Mouse (Mus musculus): ENCODE measurements around the gene Zdhhc23. TPM values are rescaled to one million over a fixed set of nuclear protein-coding genes. Genes with fewer than 3 reads are reported as not detected.

Gene Zdhhc23
- polyA plus RNA-seq, 1 experiment from 2014 or later: 0.61 TPM

DNA sequence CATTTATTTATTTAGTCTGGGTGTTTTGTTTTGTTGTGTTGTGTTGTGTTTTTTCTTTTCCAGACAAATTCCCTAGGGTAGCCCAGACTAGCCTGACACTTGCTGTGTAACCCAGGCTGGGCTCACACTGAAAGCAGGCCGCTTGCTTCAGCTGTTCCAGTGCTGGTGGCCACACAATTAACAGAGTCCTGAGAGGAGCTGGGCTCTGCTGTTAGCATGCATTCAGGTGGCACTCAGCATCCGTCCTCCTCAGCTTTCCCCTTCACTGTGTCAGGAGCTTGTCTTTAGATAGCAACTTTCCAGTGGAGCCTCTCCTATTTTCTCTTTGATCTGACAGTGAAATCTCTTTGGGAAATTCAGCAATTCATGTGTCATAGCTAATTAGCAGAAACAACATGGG, 57.6 kb downstream of the Zdhhc23 start:
- no peaks in the 10 kb centered on the region for H3K36me3 ChIP-seq (ENCODE audit: control insufficient read depth, insufficient read depth, low read length)
- no peak for ATAC-seq (ENCODE audit: insufficient number of reproducible peaks, low FRiP score, low TSS enrichment, low read depth)
- no peak overlapping the region for H3K4me2 ChIP-seq (ENCODE audit: low read depth, severe bottlenecking)
- H3K4me3 ChIP-seq (ENCODE audit: low read depth, low read length): no peak overlapping the region
- no peaks in the 10 kb centered on the region for H3K4me1 ChIP-seq (ENCODE audit: control insufficient read depth, insufficient read depth, low read length)
- H3K9me3 ChIP-seq (ENCODE audit: control insufficient read depth, low read length): no peaks in the 10 kb centered on the region
- no peak for DNase-seq (ENCODE audit: low spot score)
- no peak overlapping the region for H3K9ac ChIP-seq (ENCODE audit: low read length)
- no peaks in the 10 kb centered on the region for H3K27me3 ChIP-seq (ENCODE audit: control insufficient read depth, insufficient read depth, low read length)
- 64% methylated on average over 2 of the region's 2 CpGs for WGBS
- no peak overlapping the region for H3K27ac ChIP-seq (replicated peaks; ENCODE audit: low read depth, low read length)

DNA sequence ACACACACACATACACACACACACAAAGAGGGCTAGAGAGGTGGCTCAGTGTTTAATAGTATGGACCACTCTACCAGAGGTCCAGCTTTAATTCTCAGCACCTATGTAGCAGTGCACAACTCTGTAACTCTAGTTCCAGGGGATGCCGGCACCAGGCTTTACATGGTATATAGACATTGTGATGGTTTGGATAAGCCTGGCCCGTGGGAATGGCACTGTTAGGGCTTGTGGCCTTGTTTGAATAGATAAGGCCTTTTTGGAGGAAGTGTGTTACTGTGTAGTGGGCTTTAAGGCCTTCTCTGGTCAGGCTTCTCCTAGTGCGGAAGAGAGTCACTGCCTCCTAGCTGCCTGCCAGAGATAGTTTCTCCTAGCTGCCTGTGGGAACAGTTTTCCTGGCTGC, 60.7 kb downstream of the Zdhhc23 start:
- H3K27me3 ChIP-seq (ENCODE audit: control insufficient read depth, insufficient read depth, low read length): no peaks in the 10 kb centered on the region
- no peak overlapping the region for H3K4me2 ChIP-seq (ENCODE audit: low read depth, severe bottlenecking)
- DNase-seq (ENCODE audit: low spot score) (no peak), ATAC-seq (ENCODE audit: insufficient number of reproducible peaks, low FRiP score, low TSS enrichment, low read depth) (no peak)
- H3K9ac ChIP-seq (ENCODE audit: low read length): no peak overlapping the region
- H3K9me3 ChIP-seq (ENCODE audit: control insufficient read depth, low read length): no peaks in the 10 kb centered on the region
- H3K4me3 ChIP-seq (ENCODE audit: low read depth, low read length): no peak overlapping the region
- 92% methylated on average over 3 of the region's 3 CpGs for WGBS
- no peaks in the 10 kb centered on the region for H3K36me3 ChIP-seq (ENCODE audit: control insufficient read depth, insufficient read depth, low read length)
- H3K27ac ChIP-seq (replicated peaks; ENCODE audit: low read depth, low read length): no peak overlapping the region
- H3K4me1 ChIP-seq (ENCODE audit: control insufficient read depth, insufficient read depth, low read length): no peaks in the 10 kb centered on the region

Small RNA genes within 50 kb of the gene (microRNA-seq; reads per million reads assigned to microRNA genes)
- gene Mir3470b: not detected

Other genes with a start within 250 kb of the Zdhhc23 start
- gene Drd3, start 225.8 kb downstream of the Zdhhc23 start, polyA plus RNA-seq (2014; fragmentation: Nextera tagmentation; extraction: Ambion mirVana): not detected in 2 replicates
- 12.6 and 14.4 TPM in 2 replicates for gene Ccdc191, start 90.0 kb downstream of the Zdhhc23 start, polyA plus RNA-seq (2014; fragmentation: Nextera tagmentation; extraction: Ambion mirVana)
- gene Qtrt2, start 53.0 kb downstream of the Zdhhc23 start, polyA plus RNA-seq (2014; fragmentation: Nextera tagmentation; extraction: Ambion mirVana): 40.1 and 46.8 TPM in 2 replicates
- gene Gramd1c, start 83.6 kb upstream of the Zdhhc23 start, polyA plus RNA-seq (2014; fragmentation: Nextera tagmentation; extraction: Ambion mirVana): 3.7 and 4.3 TPM in 2 replicates
- 52.3 and 52.5 TPM in 2 replicates for gene Atp6v1a, start 159.9 kb upstream of the Zdhhc23 start, polyA plus RNA-seq (2014; fragmentation: Nextera tagmentation; extraction: Ambion mirVana)
- gene Naa50, start 160.0 kb upstream of the Zdhhc23 start, polyA plus RNA-seq (2014; fragmentation: Nextera tagmentation; extraction: Ambion mirVana): 88.1 and 97.9 TPM in 2 replicates
- 5.1 and 5.7 TPM in 2 replicates for gene Usf3, start 193.5 kb upstream of the Zdhhc23 start, polyA plus RNA-seq (2014; fragmentation: Nextera tagmentation; extraction: Ambion mirVana)

Measured in limb, embryonic 11.5 days (tissue).